Mouse (Mus musculus): ENCODE results near the gene Il27ra.

DNA sequence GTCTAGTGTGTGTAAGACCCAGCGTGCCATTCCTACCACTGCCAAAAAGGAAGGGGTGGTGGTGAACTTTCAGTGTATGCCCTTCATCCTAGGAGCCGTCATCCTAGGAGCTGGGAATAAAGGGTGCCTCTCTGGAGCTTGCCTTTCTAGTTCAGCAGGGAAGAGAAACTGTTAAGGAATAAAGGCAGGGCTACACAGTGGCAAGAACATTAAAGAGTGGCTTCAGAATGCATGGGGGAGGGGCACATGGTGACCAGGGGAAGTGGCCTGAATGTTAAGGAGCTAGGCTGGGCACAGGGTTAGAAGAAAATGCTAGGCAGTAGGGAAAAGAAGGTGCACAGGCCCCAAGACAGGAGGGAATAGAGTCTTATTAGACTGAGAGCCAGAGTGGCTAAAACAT lies 27.4 kb upstream of the Il27ra start:
- no peak for TF ChIP-seq CTCF (IDR thresholded peaks at IDR 0.05; ENCODE audit: low read depth, low read length)
- no peak for TF ChIP-seq GATA1 (IDR thresholded peaks at IDR 0.05; ENCODE audit: borderline replicate concordance, low read length)
